Mouse (Mus musculus) kidney, adult 18-20 months (tissue): ENCODE measurements around the gene Arrdc5.

ENCODE experiments used
- DNase-seq: peaks from one replicate; pipeline ENCODE4 v3.0.0; 2021

Gene Arrdc5

DNA sequence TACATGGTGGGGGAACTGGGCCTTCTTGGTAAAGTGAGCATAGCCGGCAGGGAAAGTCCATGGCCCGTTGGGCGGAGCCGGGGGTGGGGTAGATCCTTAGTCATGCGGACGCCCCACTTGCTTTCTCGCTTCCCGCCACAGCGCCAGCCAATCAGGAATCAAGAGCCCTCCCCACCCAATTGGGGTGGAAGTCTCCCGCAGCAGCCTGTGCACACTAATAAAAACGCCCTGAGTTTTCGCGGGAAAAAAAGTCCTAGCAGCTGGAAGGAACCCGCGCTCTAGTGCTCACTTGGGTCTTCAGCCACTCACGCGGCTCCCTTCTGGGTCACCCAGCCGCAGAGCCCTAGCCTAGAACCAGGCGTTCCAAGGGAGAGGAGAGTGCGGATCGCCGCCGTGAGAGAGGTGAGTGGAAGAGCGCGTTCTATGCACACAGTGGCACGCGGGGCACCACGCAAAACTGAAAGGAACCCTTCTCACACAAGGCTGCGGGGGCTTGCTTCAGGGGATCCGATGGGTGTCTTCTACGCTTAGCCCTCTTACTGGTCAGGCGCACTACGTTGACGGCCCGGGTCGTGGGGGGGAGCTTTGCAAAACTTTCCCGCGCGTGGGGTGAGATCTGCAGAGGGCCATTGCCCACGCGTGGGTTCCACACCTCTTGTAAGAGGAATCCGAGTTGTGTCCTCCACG is 3.2 kb upstream of the Arrdc5 start, which contains the start of gene Uhrf1:
TSS of gene Uhrf1 (plus strand) at position 162 of the 687 bp plus-strand sequence.
- peak; percentile 70 for DNase-seq

- peak; percentile 39 for DNase-seq
Measured at GRCm38 (mm10) chr17:56302363-56302996, 2.4 kb upstream of the Arrdc5 start.

- no peak for DNase-seq
Measured at GRCm38 (mm10) chr17:56298238-56298637, 1.8 kb downstream of the Arrdc5 start.

GRCm38 (mm10) chr17:56296201-56296600 is 3.9 kb downstream of the Arrdc5 start:
- no peak for DNase-seq

GRCm38 (mm10) chr17:56294241-56294640 is 5.8 kb downstream of the Arrdc5 start:
- no peak for DNase-seq

DNA sequence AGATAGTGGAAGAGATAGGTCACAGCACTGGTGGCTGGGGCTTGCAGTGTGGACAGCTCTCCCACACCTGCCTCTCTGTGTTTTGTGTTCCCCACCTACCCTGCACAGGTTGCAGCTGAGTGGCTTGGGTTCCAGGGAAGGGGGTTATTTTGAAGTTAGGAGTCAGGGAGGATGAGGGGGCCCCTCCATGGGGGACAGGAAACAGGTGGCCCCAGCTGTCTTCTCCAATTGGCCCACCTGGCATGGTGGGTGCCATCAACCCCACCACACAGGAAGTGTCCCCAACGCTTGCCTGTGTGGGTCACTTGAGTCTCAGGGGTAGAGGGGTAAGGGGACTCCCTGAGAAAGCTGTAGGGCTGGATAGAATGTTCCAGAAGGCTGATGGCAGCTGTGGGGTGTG is 6.8 kb downstream of the Arrdc5 start:
- no peak for DNase-seq

- no peak for DNase-seq
Measured at GRCm38 (mm10) chr17:56292531-56293222, 7.4 kb downstream of the Arrdc5 start, which contains the start of gene Plin3. Gene Plin3, minus strand, starts transcription at chr17:56292873.

GRCm38 (mm10) chr17:56291826-56292475 is 8.1 kb downstream of the Arrdc5 start:
- no peak for DNase-seq

- DNase-seq = peak; percentile 88
Measured at GRCm38 (mm10) chr17:56291171-56291511, 8.9 kb downstream of the Arrdc5 start.

DNA sequence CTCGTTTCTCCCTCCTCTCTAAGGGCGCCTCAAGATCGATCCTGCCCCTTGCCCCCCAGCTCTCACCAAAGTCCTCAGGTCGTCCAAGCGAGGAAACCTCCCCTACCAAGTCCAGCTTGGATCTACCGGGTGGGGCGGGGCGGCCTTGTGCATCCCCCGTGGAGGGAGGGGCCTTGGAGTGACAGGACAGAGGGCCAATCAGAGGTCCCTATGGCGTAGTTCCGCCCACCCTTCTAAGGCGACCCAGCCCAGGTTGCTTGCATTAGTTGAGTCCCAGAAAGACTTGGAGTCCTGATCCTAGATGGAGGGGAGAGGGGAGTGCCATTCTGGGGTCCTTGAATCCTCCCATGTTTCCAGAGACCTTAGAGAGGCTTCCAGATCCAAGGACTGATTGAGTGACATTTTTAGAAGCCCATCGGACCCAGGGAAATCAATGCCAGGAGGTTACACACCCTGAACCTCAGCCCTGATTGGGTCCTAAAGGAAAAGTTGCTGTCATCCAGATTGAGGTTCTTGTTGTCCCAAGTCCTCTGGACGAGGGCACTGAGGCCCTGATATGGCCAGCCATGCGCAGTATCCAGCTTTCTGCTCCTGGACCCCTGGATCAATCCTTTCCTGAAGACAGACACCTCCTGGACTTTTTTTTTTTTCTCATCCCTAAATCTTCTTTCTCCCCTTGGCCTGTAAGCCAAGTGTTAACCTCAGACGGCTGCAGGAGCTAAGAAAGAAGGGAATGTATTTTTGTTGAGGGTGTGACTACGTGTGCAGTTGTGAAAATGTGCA is 9.5 kb downstream of the Arrdc5 start:
- DNase-seq = peak; percentile 99

GRCm38 (mm10) chr17:56289371-56290331 is 10.4 kb downstream of the Arrdc5 start:
- peak; percentile 53 for DNase-seq

DNA sequence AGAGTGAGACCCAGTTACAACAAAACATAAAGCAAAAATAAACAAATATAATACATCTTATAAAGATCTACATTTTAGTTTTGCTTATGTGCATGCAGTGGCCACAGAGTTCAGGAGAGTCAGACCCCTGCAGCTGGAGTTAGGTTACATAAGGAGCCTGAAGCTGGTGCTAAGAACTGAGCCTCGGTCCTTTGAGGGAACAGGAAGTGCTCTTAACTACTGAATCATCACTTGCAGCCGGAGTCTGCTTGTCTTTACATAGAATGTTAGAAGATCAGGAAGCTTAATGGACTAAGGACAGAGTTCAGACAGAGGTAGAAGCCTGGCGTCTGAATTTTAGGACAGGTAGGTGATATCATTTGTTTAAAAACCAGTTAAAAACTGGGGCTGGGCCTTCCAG is 11.2 kb downstream of the Arrdc5 start:
- DNase-seq = no peak

GRCm38 (mm10) chr17:56287830-56288229 is 12.3 kb downstream of the Arrdc5 start:
- peak; percentile 62 for DNase-seq

GRCm38 (mm10) chr17:56285995-56286394 is 14.1 kb downstream of the Arrdc5 start:
- no peak for DNase-seq

- no peak for DNase-seq
Measured at GRCm38 (mm10) chr17:56283316-56283715, 16.8 kb downstream of the Arrdc5 start.

- DNase-seq = no peak
Measured at GRCm38 (mm10) chr17:56282802-56283201, 17.3 kb downstream of the Arrdc5 start.

- no peak for DNase-seq
Measured at GRCm38 (mm10) chr17:56281193-56281592, 18.9 kb downstream of the Arrdc5 start.

- DNase-seq = peak; percentile 69
Measured at GRCm38 (mm10) chr17:56279481-56280155, 20.5 kb downstream of the Arrdc5 start.

GRCm38 (mm10) chr17:56278340-56278739 is 21.7 kb downstream of the Arrdc5 start:
- DNase-seq = no peak

GRCm38 (mm10) chr17:56277567-56277893 is 22.6 kb downstream of the Arrdc5 start:
- no peak for DNase-seq
